Mouse (Mus musculus): ENCODE results near the gene Fam98c.

Fam98c gene

DNA sequence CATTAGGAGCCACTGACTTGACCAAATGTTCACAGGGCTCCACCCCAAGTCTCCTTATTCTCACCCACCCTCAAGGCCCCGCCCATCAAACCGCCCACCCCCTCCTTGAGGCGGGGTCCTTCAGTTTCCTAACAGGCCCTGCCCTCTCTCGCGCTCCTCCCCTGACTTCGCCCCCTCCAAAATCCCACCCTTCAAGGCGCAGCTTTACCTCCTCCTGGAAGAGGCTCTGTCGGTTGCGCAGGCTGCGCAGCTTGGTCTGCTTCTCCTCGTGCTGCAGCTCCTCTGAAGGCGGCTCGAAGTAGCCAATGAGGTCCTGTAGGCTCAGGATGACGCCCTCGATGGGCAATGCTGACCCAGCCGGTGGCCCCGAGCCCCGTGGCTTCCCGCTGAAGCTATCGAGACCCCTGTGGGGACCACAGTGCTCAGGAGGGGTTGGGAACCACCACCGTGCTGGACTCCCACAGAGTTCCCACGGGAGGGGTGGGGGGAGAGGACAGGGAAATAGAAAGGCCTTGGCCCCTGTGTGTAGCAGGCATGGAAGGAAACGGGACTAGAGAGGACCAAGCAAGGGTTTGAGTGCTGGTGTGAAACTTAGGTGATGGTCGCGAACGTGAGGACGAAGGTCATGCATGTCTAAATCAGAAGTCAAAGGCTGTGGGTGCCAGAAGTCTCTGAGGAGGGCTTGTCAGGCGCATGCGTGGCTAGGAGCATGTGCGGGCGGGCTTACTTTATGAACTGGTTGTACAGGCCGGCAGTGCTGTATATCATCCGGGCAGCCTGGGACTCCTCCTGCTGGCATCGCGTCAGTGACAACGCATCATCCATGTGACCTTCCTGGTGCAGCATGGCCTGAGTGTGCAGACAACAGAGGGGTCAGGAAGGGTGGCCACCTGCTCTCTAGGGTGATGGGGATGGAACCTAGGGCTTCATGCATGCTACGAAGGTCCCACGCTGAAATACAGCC, 46.8 kb downstream of the Fam98c start:
- DNase-seq (ENCODE audit: low spot score in 2 of 2), result peak; percentile 29 to 33

All from frontal cortex, postnatal 14 days (tissue).